Mouse (Mus musculus): ENCODE data around the gene Dhrs7c.

DNA sequence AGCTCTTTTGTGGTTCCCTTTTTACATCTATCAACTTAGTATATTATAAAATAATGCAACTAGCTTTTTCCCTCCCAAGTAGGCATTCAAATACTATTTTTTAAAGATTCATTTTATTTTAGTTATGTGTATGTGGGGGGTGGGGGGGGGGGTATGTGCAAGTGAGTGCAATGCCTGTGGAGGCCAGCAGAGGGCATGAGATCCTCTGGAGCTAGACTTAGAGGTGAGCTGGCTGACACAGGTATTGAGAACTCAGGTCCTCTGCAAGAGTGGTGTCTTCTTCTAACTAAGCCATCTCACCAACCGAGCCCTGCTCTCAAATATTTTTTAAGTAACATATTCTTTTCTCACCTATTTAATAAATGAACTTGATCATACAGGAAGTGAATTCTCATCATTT is 7.6 kb downstream of the Dhrs7c start:
- TF ChIP-seq CHD2 (IDR thresholded peaks at IDR 0.05; ENCODE audit: low read depth, low read length): no peak
- no peak for TF ChIP-seq HCFC1 (IDR thresholded peaks at IDR 0.05; ENCODE audit: borderline replicate concordance, insufficient read depth, low read length)
- no peak for TF ChIP-seq MAFK (IDR thresholded peaks at IDR 0.05; ENCODE audit: insufficient read depth, low read depth, low read length)
- no peak for TF ChIP-seq ZC3H11A (IDR thresholded peaks at IDR 0.05; ENCODE audit: borderline replicate concordance, low read depth, low read length)
